Mouse (Mus musculus): ENCODE results near the gene Rbp1.

Gene Rbp1

DNA sequence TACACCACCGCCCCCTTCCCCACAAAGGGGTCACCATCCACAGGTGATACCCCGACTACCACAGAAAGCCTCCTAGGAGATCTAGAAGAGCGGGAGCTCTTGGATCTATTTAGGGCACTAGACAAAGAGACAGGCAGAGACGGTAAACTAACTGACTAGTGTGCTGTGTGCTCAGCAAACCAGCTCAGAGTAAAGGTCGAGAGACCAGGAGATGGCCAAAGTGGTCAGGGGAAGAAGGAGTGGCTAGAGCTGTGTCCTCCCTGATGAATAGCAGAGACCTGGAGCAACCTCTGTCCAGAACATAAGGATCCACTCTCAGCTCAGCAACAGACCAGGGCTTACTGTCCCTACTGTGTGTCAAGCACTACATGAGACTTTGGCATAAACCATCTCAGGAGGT, at the start of gene Rbp1:
TSS of gene Rbp1 (plus strand) at position 306 of the 400 bp plus-strand sequence.
- no peak for DNase-seq (ENCODE audit: low spot score in 2 of 2)

DNA sequence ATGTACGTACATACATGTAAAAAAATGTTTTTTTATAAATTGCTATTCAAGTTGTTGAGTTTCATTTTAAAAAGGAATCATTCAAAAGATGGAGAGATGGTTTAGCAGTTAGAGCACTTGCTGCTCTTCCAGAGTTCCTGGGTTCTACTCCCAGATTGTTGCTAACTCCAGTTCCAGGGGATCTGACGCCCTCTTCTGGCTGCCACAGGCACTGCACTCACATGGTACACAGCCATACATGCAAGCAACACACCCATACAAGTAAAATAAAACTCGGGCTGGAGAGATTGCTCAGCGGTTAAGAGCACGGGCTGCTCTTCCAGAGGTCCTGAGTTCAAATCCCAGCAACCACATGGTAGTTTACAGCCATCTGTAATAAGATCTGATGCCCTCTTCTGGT, 49.4 kb upstream of the Rbp1 start:
- DNase-seq (ENCODE audit: low spot score in 2 of 2) = no peak

DNA sequence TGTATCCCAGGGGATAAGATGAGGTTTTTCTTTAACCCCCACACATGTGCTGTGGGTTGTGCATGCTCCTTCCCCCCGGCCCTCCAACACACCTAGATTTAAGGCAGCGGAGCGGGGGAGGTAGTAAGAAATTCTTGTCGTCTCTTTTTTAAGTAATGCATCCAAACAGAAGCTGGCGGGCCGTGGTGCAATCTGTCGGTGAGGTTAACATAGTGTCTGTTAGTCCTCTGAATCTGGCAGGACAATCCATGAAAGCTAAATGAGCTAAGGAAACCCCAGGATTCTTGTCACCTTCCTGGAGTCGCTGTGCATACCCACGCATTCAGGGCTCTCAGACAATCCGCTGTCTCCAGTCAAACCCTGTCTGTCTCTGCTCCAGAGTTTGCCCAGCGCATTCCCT, 47.9 kb upstream of the Rbp1 start:
- DNase-seq (ENCODE audit: low spot score in 2 of 2) = no peak

DNA sequence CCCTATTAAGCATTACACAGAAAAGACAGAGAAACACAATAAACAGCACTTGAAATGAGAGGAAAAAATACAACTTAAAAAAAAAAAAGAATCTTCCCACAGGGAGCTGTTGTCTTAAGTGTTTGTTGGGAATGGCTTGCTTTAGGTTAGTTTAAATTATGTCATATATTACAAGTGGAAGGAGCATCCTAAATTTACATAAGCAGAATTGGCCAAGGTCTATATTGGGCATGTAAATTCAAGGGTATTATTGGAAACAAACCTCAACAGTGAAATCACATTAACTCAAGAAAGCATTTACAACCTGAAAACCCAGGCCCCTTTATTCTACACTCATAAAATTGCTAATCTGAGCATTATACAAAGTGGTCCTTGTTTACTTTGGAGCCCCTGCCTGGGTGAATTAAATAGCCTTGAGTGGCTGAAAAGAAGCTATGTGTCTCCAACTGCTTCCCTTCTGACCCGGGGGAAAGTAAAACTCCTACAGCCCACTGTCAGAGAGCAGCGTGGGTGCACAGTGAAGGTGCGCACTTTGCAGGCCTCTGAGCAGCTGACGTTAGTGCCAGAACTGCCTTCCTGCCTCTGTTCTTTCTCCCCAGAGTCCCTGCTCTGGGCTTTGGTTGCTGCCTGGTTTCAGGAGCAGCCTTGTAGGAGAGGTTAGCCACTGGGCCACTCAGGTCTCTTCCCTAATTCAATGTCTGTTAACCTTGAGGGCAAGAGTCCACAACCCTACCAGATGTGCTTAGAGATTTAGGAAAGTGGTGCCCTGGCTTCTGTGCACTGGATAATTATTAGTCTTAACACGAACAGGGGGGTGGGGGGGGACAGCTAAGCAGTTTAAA, 47.2 kb upstream of the Rbp1 start:
- no peak for DNase-seq (ENCODE audit: low spot score in 2 of 2)

DNA sequence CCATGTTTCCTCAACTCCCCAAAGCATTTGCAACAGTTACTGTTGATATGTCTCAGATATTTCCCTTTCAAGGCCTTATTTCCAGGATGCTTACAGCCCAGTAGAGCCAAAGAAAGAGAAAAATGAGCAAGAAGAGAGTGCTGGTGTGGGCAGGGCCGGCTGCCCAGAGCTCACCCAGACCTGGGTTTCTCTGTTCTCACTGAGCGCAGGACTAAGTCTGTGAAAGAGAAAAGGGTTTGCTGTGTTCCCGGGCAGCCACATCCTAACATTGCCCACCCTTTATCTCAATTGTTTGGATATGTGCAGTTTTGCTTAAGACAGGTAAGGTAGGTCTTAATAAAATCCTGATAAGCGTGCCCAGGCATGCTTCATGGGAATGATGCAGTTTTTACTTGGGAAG, 43.0 kb upstream of the Rbp1 start:
- DNase-seq (ENCODE audit: low spot score in 2 of 2) = no peak

DNA sequence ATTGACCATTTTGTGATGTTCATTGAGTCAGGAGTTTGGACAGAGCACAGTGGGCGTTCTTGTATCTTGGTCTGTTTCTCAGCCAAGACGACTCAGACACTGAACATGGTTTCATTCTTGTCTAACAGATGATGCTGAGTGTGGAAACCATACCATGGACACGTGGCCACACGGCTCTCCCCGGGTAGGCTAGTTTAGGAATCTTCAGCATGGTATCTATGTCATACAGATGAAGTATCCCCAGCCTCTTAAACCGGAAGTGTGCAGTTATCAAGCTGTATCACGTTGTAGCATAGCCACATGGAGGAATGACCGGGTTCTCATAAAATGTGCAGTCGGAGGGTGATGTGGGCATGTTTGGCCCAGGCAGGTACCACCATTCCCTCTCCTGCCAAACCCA, 42.2 kb upstream of the Rbp1 start:
- no peak for DNase-seq (ENCODE audit: low spot score in 2 of 2)

DNA sequence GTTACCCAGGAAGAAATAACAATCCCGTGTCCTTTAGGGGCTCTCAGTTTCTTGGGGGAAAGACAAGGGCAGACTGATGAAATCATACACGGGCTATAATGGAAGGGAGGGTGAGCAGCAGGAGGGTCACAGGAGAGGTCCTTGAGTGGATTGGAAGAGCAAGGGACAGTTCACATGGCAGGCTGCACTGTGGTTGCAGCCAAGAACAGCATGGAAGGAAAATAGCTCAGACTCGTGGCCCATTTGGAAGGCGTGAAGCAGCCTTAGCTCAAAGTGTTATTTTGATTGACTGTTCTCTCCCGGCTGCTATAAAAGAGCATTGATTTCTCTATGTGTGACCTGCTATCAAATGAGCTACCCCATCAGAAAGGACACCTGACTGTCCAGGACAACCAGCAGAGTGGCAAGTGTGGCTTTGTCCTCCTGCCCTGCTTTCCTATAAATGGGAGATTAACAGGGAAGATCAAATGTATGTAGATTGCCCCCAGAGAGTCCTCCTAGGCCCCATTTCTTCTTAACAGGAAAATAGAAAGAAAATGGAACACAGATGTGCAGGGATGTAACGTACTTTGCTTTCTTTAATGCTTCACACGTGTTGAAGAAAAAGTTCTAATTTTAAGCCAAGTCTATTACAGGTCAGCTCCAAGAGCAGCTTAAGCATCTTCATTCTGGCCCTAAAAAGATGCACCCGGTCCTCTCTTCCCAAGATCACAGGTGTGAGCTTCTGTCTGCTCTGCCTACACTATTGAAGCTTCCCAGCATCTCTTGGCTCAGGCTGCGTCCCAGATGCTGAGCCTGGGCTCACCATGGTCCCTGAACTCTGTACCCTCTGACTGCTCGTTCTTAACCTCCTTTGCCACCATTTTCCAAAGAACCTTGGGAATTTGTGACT, 34.8 kb upstream of the Rbp1 start:
- no peak for DNase-seq (ENCODE audit: low spot score in 2 of 2)

DNA sequence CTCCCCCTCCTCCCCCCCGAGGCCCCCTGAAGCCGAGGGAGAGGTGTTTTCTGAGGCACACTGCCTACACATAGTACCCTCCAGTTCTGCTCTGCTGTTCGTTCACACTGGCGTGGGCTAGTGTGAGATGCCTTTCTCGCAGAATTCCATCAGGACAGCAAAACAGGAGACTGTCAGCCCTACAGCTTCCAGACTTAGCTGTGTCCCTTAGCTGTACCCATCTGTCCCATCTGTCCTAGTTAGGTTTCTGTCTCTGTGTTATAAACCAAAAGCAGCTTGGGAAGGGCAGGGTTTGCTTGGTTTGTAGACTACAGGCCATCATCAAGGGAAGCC, 34.2 kb upstream of the Rbp1 start:
- no peak for DNase-seq (ENCODE audit: low spot score in 2 of 2)

DNA sequence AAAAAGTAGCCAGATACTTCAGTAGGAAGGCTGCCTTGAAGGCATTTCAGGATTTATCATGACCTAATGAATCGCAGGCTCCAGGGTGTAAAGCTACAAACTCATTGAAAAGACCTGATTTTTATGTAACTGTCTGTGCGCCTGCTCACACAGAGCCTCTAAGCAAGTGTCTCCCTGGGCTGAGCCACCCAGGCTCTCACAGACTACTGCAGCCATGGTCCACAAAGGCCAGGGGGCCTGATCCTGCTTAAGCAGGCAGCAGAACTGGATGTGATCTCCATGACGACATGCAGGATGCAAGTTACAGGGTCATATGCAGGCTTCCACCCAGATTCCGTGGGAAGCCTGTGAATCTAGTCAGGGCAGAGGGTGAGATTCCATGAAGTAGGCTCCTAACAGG, 29.3 kb upstream of the Rbp1 start:
- no peak for DNase-seq (ENCODE audit: low spot score in 2 of 2)

DNA sequence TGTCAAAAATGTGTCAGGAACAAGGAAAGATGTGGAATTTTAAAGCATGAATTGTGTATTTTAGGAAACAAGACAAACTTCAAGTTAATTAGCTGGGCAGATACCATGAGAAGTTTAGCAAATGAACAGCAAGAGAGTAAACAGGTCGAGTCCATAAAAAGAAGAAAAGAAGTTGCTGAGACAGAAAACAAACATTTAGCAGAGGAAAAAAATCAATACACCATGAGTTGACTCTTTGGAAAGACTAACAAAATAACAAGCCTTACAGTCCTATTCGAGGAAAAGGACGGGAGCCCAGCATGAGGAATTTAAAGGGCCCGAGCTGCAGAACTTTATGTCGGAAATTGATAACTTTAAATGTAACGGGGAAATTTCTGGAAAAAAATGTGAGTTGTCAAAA, 25.6 kb upstream of the Rbp1 start:
- no peak for DNase-seq (ENCODE audit: low spot score in 2 of 2)

DNA sequence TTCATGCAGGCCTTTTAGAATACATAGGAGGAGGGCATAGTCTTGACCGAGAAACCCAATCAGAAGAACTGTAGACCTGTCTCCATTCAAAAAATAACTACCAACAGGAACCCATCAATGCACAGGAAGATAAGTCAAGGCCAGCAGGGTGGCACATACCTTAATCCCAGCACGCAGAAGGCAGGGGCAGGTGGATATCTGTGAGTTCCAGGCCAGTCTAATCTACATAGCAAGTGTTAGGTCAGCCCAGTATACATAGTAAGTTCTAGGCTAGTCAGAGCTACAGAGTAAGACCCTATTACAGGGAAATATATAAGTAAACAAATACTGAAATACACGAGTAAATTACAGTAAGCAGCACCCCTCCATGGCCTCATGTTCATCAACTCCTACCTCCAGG, 24.9 kb upstream of the Rbp1 start:
- DNase-seq (ENCODE audit: low spot score in 2 of 2) = no peak

DNA sequence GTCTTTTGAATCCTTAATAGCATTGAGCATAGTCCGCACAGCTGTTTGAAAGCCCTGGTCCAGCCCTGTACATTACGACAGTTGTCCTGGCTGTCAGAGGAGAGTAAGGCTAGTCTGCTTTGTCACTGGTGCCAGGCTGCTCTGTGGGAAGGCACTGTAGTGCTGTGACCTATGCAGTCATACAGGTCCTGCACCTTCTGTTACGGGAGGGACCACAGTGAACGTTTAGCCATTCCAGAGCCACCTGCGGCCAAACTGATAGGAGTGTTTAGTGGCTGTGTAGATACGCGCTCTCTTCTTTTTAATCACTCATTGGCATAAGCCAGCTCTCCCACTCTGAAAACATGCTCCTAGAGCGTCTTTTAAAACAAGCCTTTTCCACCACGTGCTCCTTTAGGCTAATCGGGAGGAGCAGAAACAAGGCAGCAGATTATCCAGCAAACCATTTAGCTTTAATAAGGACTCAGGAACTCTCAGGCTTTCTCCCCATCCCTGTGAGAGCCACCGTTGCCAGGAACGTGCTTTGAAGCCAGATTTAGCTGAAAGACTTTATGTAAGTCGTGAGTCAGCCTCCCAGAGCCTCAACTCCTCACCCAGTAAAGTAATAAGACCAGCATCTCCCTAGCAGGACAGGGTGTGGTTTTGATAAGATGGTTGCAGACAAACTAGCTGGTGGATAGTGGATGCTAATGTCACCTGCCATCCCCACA, 22.4 kb upstream of the Rbp1 start:
- DNase-seq (ENCODE audit: low spot score in 2 of 2) = no peak

DNA sequence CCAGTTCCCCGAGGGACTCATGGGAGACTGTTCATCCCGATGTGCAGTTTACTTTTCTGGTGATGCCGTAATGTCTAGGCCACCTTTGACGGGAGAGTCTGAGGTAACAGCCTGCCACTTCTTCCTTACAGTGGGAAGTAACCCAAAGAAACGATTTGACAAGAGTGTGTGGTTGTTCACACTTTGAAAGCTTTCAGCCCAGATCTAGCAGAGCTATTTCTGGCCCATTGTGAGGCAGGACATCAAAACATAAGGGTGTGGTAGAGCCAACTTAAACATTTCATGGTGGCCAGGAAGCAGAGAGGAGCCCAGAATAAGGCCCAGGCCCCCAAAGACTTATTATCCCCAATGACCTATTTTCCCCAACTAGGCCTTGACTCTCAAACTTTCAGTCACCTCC, 21.1 kb upstream of the Rbp1 start:
- DNase-seq (ENCODE audit: low spot score in 2 of 2) = no peak

DNA sequence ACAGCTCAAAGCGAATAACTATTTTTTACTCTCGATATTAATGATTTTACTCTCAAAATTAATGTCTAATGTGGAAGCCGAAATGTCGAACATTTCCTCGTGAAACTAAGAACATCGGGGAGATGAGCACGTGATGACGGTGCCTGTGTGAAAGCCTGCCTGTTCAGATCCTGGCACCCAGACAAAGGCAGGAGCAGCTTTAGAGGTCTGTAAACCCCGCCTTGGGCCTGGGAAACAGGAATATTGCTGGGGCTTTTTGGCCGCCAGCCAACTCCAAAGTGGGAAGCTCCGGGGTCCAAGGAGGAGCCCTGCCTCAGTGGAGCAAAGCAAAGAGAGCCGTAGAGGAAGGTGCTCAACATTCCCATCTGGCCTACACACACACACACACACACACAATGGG, 15.0 kb upstream of the Rbp1 start:
- no peak for DNase-seq (ENCODE audit: low spot score in 2 of 2)

DNA sequence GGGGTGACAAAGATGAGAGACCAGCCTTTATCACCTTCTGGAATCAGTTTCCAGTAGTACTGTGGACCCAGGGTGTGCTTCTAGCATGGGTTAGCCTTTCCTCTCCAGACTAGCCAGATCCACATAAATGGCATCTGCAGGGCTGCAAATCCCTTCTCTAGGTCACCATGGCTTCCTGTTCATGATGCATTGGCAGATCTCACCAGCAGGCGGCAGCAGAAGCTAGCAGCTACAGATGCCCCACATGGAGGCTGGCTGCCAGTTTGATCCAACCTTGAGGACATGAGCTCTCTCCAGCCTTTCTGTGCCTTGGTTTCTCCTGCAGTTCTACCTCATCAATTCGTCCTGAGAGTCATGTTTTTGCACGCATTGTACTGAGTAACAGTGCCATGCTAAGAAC, 13.6 kb upstream of the Rbp1 start:
- peak; percentile 63 to 79 for DNase-seq (ENCODE audit: low spot score in 2 of 2)

DNA sequence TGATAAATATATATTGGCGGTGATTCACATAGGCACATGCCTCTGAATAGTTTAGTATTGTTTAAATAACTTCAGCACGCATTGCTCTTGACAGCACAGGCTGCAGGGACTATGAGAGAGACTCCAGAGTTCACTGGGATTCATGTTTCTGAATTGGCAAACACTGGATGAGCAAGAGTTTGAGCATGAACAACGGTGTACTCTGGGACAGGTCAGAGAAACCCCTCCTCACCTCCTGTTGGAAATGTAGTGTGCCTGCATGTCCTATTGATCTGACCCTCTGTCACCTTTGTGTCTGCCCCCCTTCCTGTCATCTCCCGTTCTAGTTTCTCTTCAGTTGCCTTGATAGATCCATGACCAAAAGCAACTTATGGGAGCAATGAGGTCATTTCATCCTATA, 7.3 kb upstream of the Rbp1 start:
- no peak for DNase-seq (ENCODE audit: low spot score in 2 of 2)

DNA sequence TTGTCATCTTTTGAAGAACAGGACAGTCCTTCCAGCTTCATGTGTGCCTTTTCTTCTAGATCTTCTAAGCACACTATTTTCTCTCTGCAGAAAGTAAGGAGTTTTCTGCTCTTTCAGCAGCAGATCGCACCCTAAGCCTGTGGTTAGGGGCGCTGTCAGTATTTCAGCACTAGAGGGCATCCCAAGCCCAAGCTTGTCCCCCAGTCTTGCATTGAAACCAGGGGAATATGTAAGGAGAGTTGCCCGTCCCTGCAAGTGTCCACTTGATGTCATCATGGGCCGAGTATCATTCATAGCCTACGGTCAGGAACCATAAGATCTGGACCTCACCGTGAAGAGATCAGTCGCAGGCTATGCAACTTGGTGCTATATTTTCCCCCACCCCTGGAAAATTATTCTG, 4.8 kb upstream of the Rbp1 start:
- no peak for DNase-seq (ENCODE audit: low spot score in 2 of 2)

DNA sequence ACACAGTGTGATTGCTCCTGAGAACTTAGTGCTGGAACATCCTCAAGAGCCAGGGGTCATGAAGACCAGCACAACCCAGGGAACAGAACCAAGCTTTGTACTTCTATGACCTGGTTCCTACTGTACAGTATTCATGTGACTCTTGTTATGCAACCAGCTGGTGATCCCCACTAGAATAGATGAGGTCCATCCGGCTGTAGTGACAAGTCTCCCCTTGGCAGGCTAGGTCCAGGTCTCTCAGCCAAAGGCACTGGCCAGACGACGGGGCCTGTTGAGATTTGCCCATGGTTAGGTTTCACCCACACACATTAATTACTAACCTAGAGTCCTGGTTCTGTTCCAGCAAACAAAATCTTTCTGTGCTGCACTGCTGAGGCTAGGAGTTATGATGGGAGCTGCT, 4.4 kb upstream of the Rbp1 start:
- DNase-seq (ENCODE audit: low spot score in 2 of 2) = no peak

DNA sequence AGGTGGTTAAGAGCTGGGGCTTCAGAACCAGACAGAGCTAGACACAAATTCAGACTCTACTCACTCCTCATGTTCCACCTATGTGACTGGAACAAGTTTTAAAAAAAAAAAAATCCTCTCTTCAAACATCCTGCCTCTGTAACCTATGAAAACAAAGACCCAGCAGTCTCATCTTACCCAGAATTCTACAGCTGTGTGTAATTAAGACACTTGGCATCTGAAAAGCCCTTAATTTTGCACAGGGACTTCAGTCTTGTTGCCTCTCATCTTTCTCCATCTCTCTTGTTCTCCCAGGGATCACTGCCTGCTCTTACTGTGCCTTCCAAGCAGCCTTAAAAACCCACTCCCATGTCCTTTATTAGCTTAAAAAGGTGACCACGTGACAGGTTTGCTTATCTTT, 2.1 kb upstream of the Rbp1 start:
- DNase-seq (ENCODE audit: low spot score in 2 of 2) = no peak

DNA sequence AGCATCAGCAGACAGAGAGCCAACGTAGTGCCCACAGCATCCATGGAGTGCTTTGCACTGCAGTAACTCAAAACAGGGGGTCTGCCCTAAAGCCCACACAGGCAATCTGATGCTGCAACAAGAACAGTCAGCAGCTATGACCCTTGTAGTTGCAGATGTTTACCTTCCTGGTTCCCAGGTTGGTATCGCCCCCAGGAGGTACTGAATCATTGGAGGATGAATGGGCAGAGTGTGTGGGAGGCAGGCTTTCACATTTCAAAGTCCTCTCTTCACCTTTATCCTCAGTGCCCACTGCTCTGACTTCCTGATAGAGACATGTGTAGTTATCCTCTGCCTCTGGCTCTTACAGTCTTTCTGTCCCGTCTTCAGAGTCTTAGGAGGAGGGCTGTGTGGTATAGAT, 858 bp upstream of the Rbp1 start:
- no peak for DNase-seq (ENCODE audit: low spot score in 2 of 2)

DNA sequence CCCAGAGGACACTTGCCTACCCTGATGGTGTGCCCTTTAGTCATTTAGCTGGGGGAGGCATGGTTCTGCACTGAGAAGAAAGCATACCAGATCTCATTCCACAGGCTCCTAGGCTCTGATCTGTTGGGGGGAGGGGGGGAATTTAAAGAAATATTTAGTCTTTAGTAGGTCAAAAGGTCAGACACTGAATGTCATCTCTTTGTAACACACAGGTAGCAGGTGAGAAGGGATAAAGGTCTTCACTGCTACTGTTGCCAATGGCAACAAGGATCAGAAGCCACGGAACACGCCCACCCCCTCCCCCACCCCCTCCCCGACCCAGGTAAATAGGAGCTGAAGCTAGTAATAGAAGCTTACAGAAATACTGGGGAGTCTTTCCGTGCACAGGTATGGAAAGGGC, 930 bp downstream of the Rbp1 start:
- no peak for DNase-seq (ENCODE audit: low spot score in 2 of 2)

DNA sequence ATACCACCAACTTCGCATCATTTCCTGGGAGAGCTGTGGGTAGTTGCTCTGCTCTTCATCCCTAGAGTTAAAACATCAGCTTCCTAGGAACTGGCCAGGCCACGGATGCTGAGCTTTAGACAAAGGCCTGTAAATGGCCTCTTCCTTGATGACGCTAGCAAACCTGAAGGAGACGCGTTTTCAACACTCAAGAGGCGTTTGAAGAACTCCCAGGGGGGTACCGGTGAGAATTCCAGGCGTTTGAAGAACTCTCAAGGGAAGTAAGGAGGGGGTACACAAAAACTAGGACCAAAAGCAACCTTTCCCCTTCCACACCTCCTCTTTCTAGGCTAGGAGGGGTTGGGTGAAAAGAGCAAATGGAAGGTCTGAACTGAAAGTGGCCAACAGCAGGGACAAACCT, 1.5 kb downstream of the Rbp1 start:
- no peak for DNase-seq (ENCODE audit: low spot score in 2 of 2)
